Mouse (Mus musculus) megakaryocyte, embryonic 14.5 days (primary cell): ENCODE results near the gene Glis2.

Source experiments
- FLI1 ChIP-seq: IDR thresholded peaks from 2 replicates; pipeline ENCODE4 v1.6.1; 2012; ENCODE audit warnings: low read length, inconsistent platforms, mixed read lengths
- GATA1 ChIP-seq: IDR thresholded peaks from 3 replicates; pipeline ENCODE4 v1.6.1; 2012; ENCODE audit warnings: mixed read lengths, low read length, inconsistent platforms, borderline replicate concordance

DNA sequence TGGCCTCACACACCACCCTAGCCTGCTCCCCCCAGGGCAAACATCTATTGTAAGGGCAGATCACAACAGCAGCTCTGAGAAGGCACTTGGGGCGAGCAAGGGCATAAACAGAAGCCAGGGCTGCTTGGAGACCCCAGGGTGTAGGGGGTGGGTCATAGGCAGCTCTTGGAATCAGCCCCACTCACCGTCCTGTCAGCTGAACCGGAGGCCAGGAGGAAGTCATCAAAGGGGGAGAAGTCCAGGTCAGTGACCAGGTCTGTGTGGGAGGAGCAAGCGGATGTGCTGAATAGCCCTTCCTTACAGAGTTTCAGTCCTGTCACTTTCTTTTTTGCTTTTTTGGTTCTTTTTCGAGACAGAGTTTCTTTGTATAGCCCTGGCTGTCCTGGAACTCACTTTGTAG lies 75.8 kb downstream of the Glis2 start:
- TF ChIP-seq FLI1 (no peak), GATA1 (no peak)
